Mouse (Mus musculus): ENCODE measurements around the gene Sh3bp4. TPM values are rescaled to one million over a fixed set of nuclear protein-coding genes. Genes with fewer than 3 reads are reported as not detected.

The Sh3bp4 gene
- total RNA-seq (2023) = 2.1 TPM

GRCm38 (mm10) chr1:89070103-89070700 is at the start of gene Sh3bp4:
TSS of gene Sh3bp4 (plus strand) at chr1:89070415.

